Mouse (Mus musculus) embryonic facial prominence, embryonic 14.5 days (tissue): ENCODE results near the gene Lamp5. TPM values are rescaled to one million over a fixed set of nuclear protein-coding genes. Genes with fewer than 3 reads are reported as not detected.

Source experiments
- ATAC-seq: fragments of 200-750 bp; cut with Nextera tagmentation; 2 replicates; pipeline ENCODE4 v1.8.0; 2017; ENCODE audit warnings: low read depth, moderate number of reproducible peaks, moderate TSS enrichment
- DNase-seq: peaks from one replicate; pipeline ENCODE4 v3.0.0-alpha.2; 2015; ENCODE audit warnings: low spot score
- H3K27ac ChIP-seq: fragments of 300-500 bp; sonication (generic); replicated peaks from 2 replicates; pipeline ENCODE4 v1.5.1; 2014; ENCODE audit warnings: low read depth, mild to moderate bottlenecking, low read length, moderate library complexity
- H3K27me3 ChIP-seq: fragments of 300-500 bp; sonication (generic); replicated peaks from 2 replicates; pipeline ENCODE4 v1.6.1; 2014; ENCODE audit warnings: low read length; ENCODE audit not compliant: control insufficient read depth, insufficient read depth
- H3K36me3 ChIP-seq: fragments of 300-500 bp; sonication (generic); 2 replicates; pipeline ENCODE4 v1.6.1; 2014; ENCODE audit warnings: low read length, mixed read lengths; ENCODE audit not compliant: control insufficient read depth, insufficient read depth
- H3K4me1 ChIP-seq: fragments of 300-500 bp; sonication (generic); 2 replicates; pipeline ENCODE4 v1.6.1; 2014; ENCODE audit warnings: antibody characterized with exemption, low read length; ENCODE audit not compliant: control insufficient read depth, insufficient read depth
- H3K4me2 ChIP-seq: fragments of 300-500 bp; sonication (generic); 2 replicates; pipeline ENCODE4 v1.6.1; 2014; ENCODE audit warnings: low read depth, mild to moderate bottlenecking, low read length, moderate library complexity, mixed read lengths
- H3K4me3 ChIP-seq: fragments of 300-500 bp; sonication (generic); 2 replicates; pipeline ENCODE4 v1.5.1; 2014; ENCODE audit warnings: low read depth, mild to moderate bottlenecking, low read length
- H3K9ac ChIP-seq: fragments of 300-500 bp; sonication (generic); 2 replicates; pipeline ENCODE4 v1.6.1; 2014; ENCODE audit warnings: low read depth, mild to moderate bottlenecking, low read length, moderate library complexity, mixed read lengths
- H3K9me3 ChIP-seq: fragments of 300-500 bp; sonication (generic); 2 replicates; pipeline ENCODE4 v1.6.1; 2016; ENCODE audit warnings: low read length; ENCODE audit not compliant: control insufficient read depth
- WGBS: fragments of 180-500 bp; shearing (Covaris S2); extraction: QIAGEN DNeasy Blood & Tissue Kit; methylation state at CpG from one replicate; pipeline ENCODE4 v1.1.7; 2014; 5-methylcytosine and 5-hydroxymethylcytosine counted together
- polyA plus RNA-seq: library from polyadenylated mRNA; unstranded; fragments of >200 nt; fragmentation: Nextera tagmentation; extraction: Ambion mirVana; gene quantifications from 2 replicates; pipeline ENCODE4 v1.2.1, GENCODE M21; 2014

Gene Lamp5
- 0.50 and 1.2 TPM in 2 replicates for polyA plus RNA-seq

- DNase-seq: no peak
- 0 out of 2 replicates have a peak within 1 kb of the TSS, but pooled peaks have one; percentile 2 for H3K9ac ChIP-seq
- H3K4me2 ChIP-seq: peak within 1 kb of the TSS; percentile 59
- ATAC-seq: peak; percentile 57; the same call in 1 of the 2 replicates
- H3K27ac ChIP-seq: no peak within 1 kb of the TSS
- peaks cover 13% of the 10 kb centered on the region for H3K4me1 ChIP-seq
- 3% methylated on average over 8 of the region's 8 CpGs for WGBS
- no peaks in the 10 kb centered on the region for H3K9me3 ChIP-seq
- peak within 1 kb of the TSS; percentile 29 for H3K4me3 ChIP-seq
- no peaks in the 10 kb centered on the region for H3K36me3 ChIP-seq
- peaks cover 3% of the 10 kb centered on the region; the same call in 1 of the 2 replicates for H3K27me3 ChIP-seq
Observed at GRCm38 (mm10) chr2:136051688-136052289, at the start of gene Lamp5. TSS of gene Lamp5 (plus strand) at chr2:136052239.

- Histone ChIP-seq H3K4me1 (no peaks in the 10 kb centered on the region), H3K9me3 (no peaks in the 10 kb centered on the region), H3K27ac (no peak overlapping the region), H3K9ac (no peak overlapping the region), H3K27me3 (no peaks in the 10 kb centered on the region), H3K4me2 (no peak overlapping the region), H3K36me3 (no peaks in the 10 kb centered on the region), H3K4me3 (no peak overlapping the region)
- DNase-seq (no peak), ATAC-seq (no peak)
- 81% methylated on average over 1 of the region's 1 CpGs for WGBS
Observed at GRCm38 (mm10) chr2:136003836-136004235, 48.2 kb upstream of the Lamp5 start.

GRCm38 (mm10) chr2:136006280-136006679, 45.8 kb upstream of the Lamp5 start:
- H3K4me2 ChIP-seq: no peak overlapping the region
- H3K4me3 ChIP-seq: no peak overlapping the region
- ATAC-seq (no peak), DNase-seq (no peak)
- no peaks in the 10 kb centered on the region for H3K36me3 ChIP-seq
- no peak overlapping the region for H3K27ac ChIP-seq
- no peaks in the 10 kb centered on the region for H3K27me3 ChIP-seq
- H3K9ac ChIP-seq: no peak overlapping the region
- no peaks in the 10 kb centered on the region for H3K9me3 ChIP-seq
- no peaks in the 10 kb centered on the region for H3K4me1 ChIP-seq
- 92% methylated on average over 5 of the region's 5 CpGs for WGBS

- no peak overlapping the region for H3K9ac ChIP-seq
- H3K27me3 ChIP-seq: no peaks in the 10 kb centered on the region
- H3K4me3 ChIP-seq: no peak overlapping the region
- no peaks in the 10 kb centered on the region for H3K36me3 ChIP-seq
- no peak overlapping the region for H3K27ac ChIP-seq
- no peak overlapping the region for H3K4me2 ChIP-seq
- DNase-seq (no peak), ATAC-seq (no peak)
- no peaks in the 10 kb centered on the region for H3K9me3 ChIP-seq
- no peaks in the 10 kb centered on the region for H3K4me1 ChIP-seq
- 77% methylated on average over 9 of the region's 9 CpGs for WGBS
Observed at GRCm38 (mm10) chr2:136012759-136013158, 39.3 kb upstream of the Lamp5 start.

GRCm38 (mm10) chr2:136048464-136048863, 3.6 kb upstream of the Lamp5 start:
- Histone ChIP-seq H3K4me2 (no peak overlapping the region), H3K4me3 (no peak overlapping the region), H3K36me3 (no peaks in the 10 kb centered on the region), H3K4me1 (peaks cover 13% of the 10 kb centered on the region), H3K9ac (no peak overlapping the region), H3K27me3 (peaks cover 3% of the 10 kb centered on the region; the same call in 1 of the 2 replicates), H3K27ac (no peak overlapping the region), H3K9me3 (no peaks in the 10 kb centered on the region)
- ATAC-seq (no peak), DNase-seq (no peak)
- 89% methylated on average over 4 of the region's 4 CpGs for WGBS

- ATAC-seq: peak; percentile 62
- WGBS: 12% methylated on average over 27 of the region's 27 CpGs
Observed at GRCm38 (mm10) chr2:136050793-136051615, 1.0 kb upstream of the Lamp5 start.

GRCm38 (mm10) chr2:136057861-136058331, 5.9 kb downstream of the Lamp5 start:
- 4% methylated on average over 15 of the region's 19 CpGs for WGBS
- Histone ChIP-seq H3K9ac (no peak overlapping the region), H3K4me1 (peaks cover 13% of the 10 kb centered on the region), H3K27me3 (peaks cover 38% of the 10 kb centered on the region), H3K9me3 (no peaks in the 10 kb centered on the region), H3K36me3 (no peaks in the 10 kb centered on the region), H3K4me3 (peak overlapping the region; percentile 35), H3K27ac (no peak overlapping the region), H3K4me2 (peak overlapping the region; percentile 61)
- 0 out of 2 replicates have a peak, but pooled peaks have one; percentile 65 for ATAC-seq
- peak; percentile 29 for DNase-seq

More at GRCm38 (mm10) chr2:136050793-136051615, 1.0 kb upstream of the Lamp5 start:
- H3K9me3 ChIP-seq: no peaks in the 10 kb centered on the region
- H3K36me3 ChIP-seq: no peaks in the 10 kb centered on the region
- peaks cover 3% of the 10 kb centered on the region; the same call in 1 of the 2 replicates for H3K27me3 ChIP-seq
- H3K27ac ChIP-seq: no peak overlapping the region
- H3K4me1 ChIP-seq: peaks cover 13% of the 10 kb centered on the region
- 0 out of 2 replicates have a peak overlapping the region, but pooled peaks have one; percentile 2 for H3K9ac ChIP-seq
- peak overlapping the region; percentile 59 for H3K4me2 ChIP-seq
- DNase-seq: no peak
- peak overlapping the region; percentile 29 for H3K4me3 ChIP-seq

GRCm38 (mm10) chr2:136058398-136058797, 6.4 kb downstream of the Lamp5 start:
- no peak overlapping the region for H3K9ac ChIP-seq
- 3% methylated on average over 7 of the region's 7 CpGs for WGBS
- peaks cover 13% of the 10 kb centered on the region for H3K4me1 ChIP-seq
- H3K4me2 ChIP-seq: peak overlapping the region; percentile 61
- H3K9me3 ChIP-seq: no peaks in the 10 kb centered on the region
- H3K27ac ChIP-seq: no peak overlapping the region
- no peaks in the 10 kb centered on the region for H3K36me3 ChIP-seq
- no peak for ATAC-seq
- H3K27me3 ChIP-seq: peaks cover 38% of the 10 kb centered on the region
- H3K4me3 ChIP-seq: peak overlapping the region; percentile 35
- DNase-seq: no peak
